Mouse (Mus musculus) layer of hippocampus, adult 8-10 months (tissue): Measurements from ENCODE around the gene Trim5. TPM values are rescaled to one million over a fixed set of nuclear protein-coding genes. Genes with fewer than 3 reads are reported as not detected.

Experiments
- total RNA-seq, 4 experiments: library from RNA; stranded (reverse); gene quantifications; 2 replicates each; pipeline ENCODE4 v1.2.4; 2022

Gene Trim5
- total RNA-seq, 4 experiments from 2014 or later: 0.47 to 1.7 (median 1.2) TPM

Other genes starting within 250 kb of the Trim5 start
- not detected for gene Olfr642, start 235.4 kb downstream of the Trim5 start, total RNA-seq
- gene 4930516K23Rik, start 226.6 kb downstream of the Trim5 start, total RNA-seq: not detected
- not detected for gene Olfr644, start 216.2 kb downstream of the Trim5 start, total RNA-seq
- gene Olfr645, start 202.6 kb downstream of the Trim5 start, total RNA-seq: not detected
- not detected for gene Olfr646, start 183.2 kb downstream of the Trim5 start, total RNA-seq
- gene Ubqln5, start 158.3 kb downstream of the Trim5 start, total RNA-seq: not detected
- gene Olfr643, start 150.7 kb downstream of the Trim5 start, total RNA-seq: not detected
- gene Ubqln3, start 144.8 kb downstream of the Trim5 start, total RNA-seq: not detected
- not detected for gene Ubqlnl, start 137.5 kb downstream of the Trim5 start, total RNA-seq
- gene Olfm5, start 123.3 kb downstream of the Trim5 start, total RNA-seq: not detected
- gene Olfr648, start 104.7 kb downstream of the Trim5 start, total RNA-seq: under 1 TPM; 0.14 to 0.31 (median 0.22) TPM
- gene Olfr649, start 92.1 kb downstream of the Trim5 start, total RNA-seq: not detected
- gene Trim6, start 69.3 kb downstream of the Trim5 start, total RNA-seq: under 1 TPM; 0.14 to 0.29 (median 0.16) TPM
- gene Trim34a, start 43.6 kb downstream of the Trim5 start, total RNA-seq: 1 to 10 TPM; 1.7 to 4.0 (median 2.7) TPM
- 1 to 10 TPM; 2.6 to 5.4 (median 4.4) TPM for gene Trim12a, start 27.4 kb upstream of the Trim5 start, total RNA-seq
- under 1 TPM in 2 of 4 experiments, not detected in 2; 0.29 to 0.34 TPM for gene Trim34b, start 41.4 kb upstream of the Trim5 start, total RNA-seq
- gene Trim12c, start 65.3 kb upstream of the Trim5 start, total RNA-seq: 1 to 10 TPM; 1.5 to 3.4 (median 2.4) TPM
- gene Trim30b, start 81.8 kb upstream of the Trim5 start, total RNA-seq: under 1 TPM in 3 of 4 experiments, not detected in 1; 0.18 to 0.33 (median 0.25) TPM
- under 1 TPM in 1 of 4 experiments, not detected in 3; 0.22 TPM for gene Trim30c, start 112.7 kb upstream of the Trim5 start, total RNA-seq
- gene Trim30a, start 177.1 kb upstream of the Trim5 start, total RNA-seq: 1 to 10 TPM in 2 of 4 experiments, under 1 TPM in 2; 0.51 to 6.2 (median 3.0) TPM
- gene Trim30d, start 219.8 kb upstream of the Trim5 start, total RNA-seq: 1 to 10 TPM in 3 of 4 experiments, under 1 TPM in 1; 0.47 to 3.7 (median 1.8) TPM